Mouse (Mus musculus): Measurements from ENCODE around the gene Abtb1. TPM values are rescaled to one million over a fixed set of nuclear protein-coding genes. Genes with fewer than 3 reads are reported as not detected.
A peak's percentile ranks its signal among the peaks of the same experiment; 100 is the strongest.

Gene Abtb1
- polyA plus RNA-seq, 1 experiment from 2014 or later, result 39.4 TPM

DNA sequence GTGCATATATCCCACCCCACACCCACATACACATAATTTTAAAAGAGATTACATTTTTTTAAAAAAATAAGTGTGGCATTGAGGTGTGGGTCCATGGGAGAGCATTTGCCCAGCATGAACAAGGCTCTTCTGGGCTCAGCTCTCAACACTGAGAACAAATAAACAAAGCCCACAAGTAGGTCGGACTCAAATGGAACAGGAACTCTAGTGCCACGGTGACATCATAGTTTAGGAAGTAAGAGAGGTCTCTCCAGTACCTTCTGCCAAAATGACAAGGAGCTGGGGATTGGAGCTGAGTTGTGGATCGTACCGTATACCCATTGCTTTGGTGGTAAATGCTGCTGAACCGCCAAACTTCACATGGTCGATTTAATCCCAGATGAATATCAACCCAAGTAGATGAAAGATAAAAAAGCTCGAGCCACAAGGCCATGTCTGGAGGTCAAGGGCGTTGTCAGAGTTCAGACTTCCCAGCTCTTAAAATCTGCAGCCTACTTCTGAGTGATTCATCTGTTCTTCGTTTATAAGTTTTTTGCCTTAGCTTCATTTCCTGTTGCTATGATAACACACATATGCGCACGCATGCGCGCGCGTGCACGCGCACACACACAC lies 36.7 kb downstream of the Abtb1 start:
- no peak for ATAC-seq
- WGBS, result 91% methylated on average over 17 of the region's 17 CpGs
- H3K4me3 ChIP-seq (ENCODE audit: low read length), result no peak overlapping the region
- H3K9me3 ChIP-seq (ENCODE audit: control insufficient read depth, low read length), result no peaks in the 10 kb centered on the region
- no peaks in the 10 kb centered on the region for H3K36me3 ChIP-seq (ENCODE audit: control insufficient read depth, insufficient read depth, low read length)
- H3K27ac ChIP-seq (ENCODE audit: low read depth, low read length), result no peak overlapping the region
- no peak overlapping the region for H3K9ac ChIP-seq (ENCODE audit: low read depth, low read length)
- no peak overlapping the region for H3K4me2 ChIP-seq (ENCODE audit: low read length)
- no peaks in the 10 kb centered on the region; the same call in 1 of the 2 replicates for H3K4me1 ChIP-seq (ENCODE audit: control insufficient read depth, insufficient read depth, low read depth, low read length)
- no peaks in the 10 kb centered on the region for H3K27me3 ChIP-seq (replicated peaks; ENCODE audit: control insufficient read depth, insufficient read depth, low read length)

- Histone ChIP-seq H3K27ac (ENCODE audit: low read depth, low read length) (no peak overlapping the region), H3K36me3 (ENCODE audit: control insufficient read depth, insufficient read depth, low read length) (no peaks in the 10 kb centered on the region), H3K4me3 (ENCODE audit: low read length) (no peak overlapping the region), H3K9me3 (ENCODE audit: control insufficient read depth, low read length) (no peaks in the 10 kb centered on the region), H3K4me1 (ENCODE audit: control insufficient read depth, insufficient read depth, low read depth, low read length) (no peaks in the 10 kb centered on the region; the same call in 1 of the 2 replicates), H3K4me2 (ENCODE audit: low read length) (no peak overlapping the region), H3K9ac (ENCODE audit: low read depth, low read length) (no peak overlapping the region), H3K27me3 (replicated peaks; ENCODE audit: control insufficient read depth, insufficient read depth, low read length) (no peaks in the 10 kb centered on the region)
- ATAC-seq, result no peak
- WGBS, result 88% methylated on average over 4 of the region's 4 CpGs
Observed at GRCm38 (mm10) chr6:88803957-88804695, 37.7 kb downstream of the Abtb1 start.

DNA sequence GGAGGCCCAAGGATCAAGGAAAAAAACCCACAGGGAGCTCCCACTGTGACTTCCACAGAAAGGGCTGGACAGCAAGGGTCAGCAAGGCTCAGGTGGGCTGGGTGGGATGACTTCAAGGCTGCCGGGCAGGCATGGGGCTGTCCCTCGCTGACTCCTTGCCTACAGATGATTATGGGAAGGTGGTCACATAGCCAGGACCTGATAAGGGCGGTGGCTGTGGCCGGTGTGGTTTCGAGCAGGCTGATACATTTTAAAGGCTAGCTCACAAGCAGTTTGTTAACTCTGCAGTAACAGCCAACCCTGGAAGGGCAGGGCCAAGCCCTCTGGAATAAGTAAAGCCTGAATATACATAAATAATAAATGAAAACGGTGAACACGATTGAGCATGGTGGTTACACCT lies 38.7 kb downstream of the Abtb1 start:
- 91% methylated on average over 7 of the region's 7 CpGs for WGBS
- H3K36me3 ChIP-seq (ENCODE audit: control insufficient read depth, insufficient read depth, low read length), result no peaks in the 10 kb centered on the region
- H3K4me3 ChIP-seq (ENCODE audit: low read length), result no peak overlapping the region
- H3K27me3 ChIP-seq (replicated peaks; ENCODE audit: control insufficient read depth, insufficient read depth, low read length), result no peaks in the 10 kb centered on the region
- H3K27ac ChIP-seq (ENCODE audit: low read depth, low read length), result no peak overlapping the region
- no peaks in the 10 kb centered on the region; the same call in 1 of the 2 replicates for H3K4me1 ChIP-seq (ENCODE audit: control insufficient read depth, insufficient read depth, low read depth, low read length)
- H3K9me3 ChIP-seq (ENCODE audit: control insufficient read depth, low read length), result no peaks in the 10 kb centered on the region
- H3K4me2 ChIP-seq (ENCODE audit: low read length), result no peak overlapping the region
- ATAC-seq, result no peak
- no peak overlapping the region for H3K9ac ChIP-seq (ENCODE audit: low read depth, low read length)

DNA sequence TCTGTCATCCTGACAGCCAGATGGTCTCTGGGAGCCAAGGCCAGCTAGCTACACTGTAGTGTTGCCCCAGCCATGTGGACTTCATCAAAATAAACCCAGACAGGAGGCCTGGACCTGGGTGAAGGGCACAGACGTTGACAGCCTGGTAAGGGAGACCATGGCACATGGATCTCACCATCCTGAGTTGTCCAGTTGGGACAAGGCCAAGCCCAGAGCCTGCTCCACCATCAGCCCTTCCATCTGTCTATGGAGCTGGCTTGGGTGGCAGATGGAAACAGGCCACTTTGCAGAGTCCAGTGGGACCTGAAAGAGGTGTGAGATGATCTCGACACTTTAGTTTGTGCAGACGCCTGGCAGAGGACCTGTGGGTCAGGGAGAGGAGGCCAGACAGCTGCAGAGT lies 41.0 kb downstream of the Abtb1 start:
- Histone ChIP-seq H3K36me3 (ENCODE audit: control insufficient read depth, insufficient read depth, low read length) (no peaks in the 10 kb centered on the region), H3K4me1 (ENCODE audit: control insufficient read depth, insufficient read depth, low read depth, low read length) (no peaks in the 10 kb centered on the region; the same call in 1 of the 2 replicates), H3K27me3 (replicated peaks; ENCODE audit: control insufficient read depth, insufficient read depth, low read length) (no peaks in the 10 kb centered on the region), H3K4me3 (ENCODE audit: low read length) (no peak overlapping the region), H3K9ac (ENCODE audit: low read depth, low read length) (no peak overlapping the region), H3K9me3 (ENCODE audit: control insufficient read depth, low read length) (no peaks in the 10 kb centered on the region), H3K27ac (ENCODE audit: low read depth, low read length) (no peak overlapping the region), H3K4me2 (ENCODE audit: low read length) (no peak overlapping the region)
- ATAC-seq, result peak; percentile 68
- WGBS, result 48% methylated on average over 3 of the region's 3 CpGs

GRCm38 (mm10) chr6:88800191-88800590 lies 41.6 kb downstream of the Abtb1 start:
- Histone ChIP-seq H3K27me3 (replicated peaks; ENCODE audit: control insufficient read depth, insufficient read depth, low read length) (no peaks in the 10 kb centered on the region), H3K4me3 (ENCODE audit: low read length) (no peak overlapping the region), H3K9me3 (ENCODE audit: control insufficient read depth, low read length) (no peaks in the 10 kb centered on the region), H3K9ac (ENCODE audit: low read depth, low read length) (no peak overlapping the region), H3K4me1 (ENCODE audit: control insufficient read depth, insufficient read depth, low read depth, low read length) (no peaks in the 10 kb centered on the region; the same call in 1 of the 2 replicates), H3K27ac (ENCODE audit: low read depth, low read length) (0 out of 2 replicates have a peak overlapping the region, but pooled peaks have one; percentile 10), H3K4me2 (ENCODE audit: low read length) (no peak overlapping the region), H3K36me3 (ENCODE audit: control insufficient read depth, insufficient read depth, low read length) (no peaks in the 10 kb centered on the region)
- no peak for ATAC-seq
- WGBS, result 77% methylated on average over 7 of the region's 7 CpGs

DNA sequence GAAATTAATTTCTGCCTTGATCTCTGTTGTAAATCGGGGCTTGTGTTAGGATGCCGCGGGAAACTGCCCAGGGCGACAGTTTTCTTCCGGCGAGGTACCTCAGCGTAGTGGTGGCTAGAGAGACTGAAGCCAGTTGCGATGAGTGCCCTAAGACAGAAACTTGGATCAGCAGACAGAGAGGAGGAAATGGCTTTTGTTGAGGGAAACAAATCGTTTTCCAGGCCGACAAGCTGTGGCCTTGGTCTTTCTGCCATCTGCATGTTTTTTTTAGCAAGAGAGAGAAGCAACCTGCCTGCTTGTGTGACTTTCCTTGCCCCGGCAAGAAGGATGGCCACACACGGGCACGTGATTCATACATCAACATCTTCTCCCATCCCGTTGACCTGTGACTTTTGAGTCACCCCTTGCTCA lies 47.2 kb downstream of the Abtb1 start:
- Histone ChIP-seq H3K4me3 (ENCODE audit: low read length) (no peak overlapping the region), H3K27me3 (replicated peaks; ENCODE audit: control insufficient read depth, insufficient read depth, low read length) (no peaks in the 10 kb centered on the region), H3K4me1 (ENCODE audit: control insufficient read depth, insufficient read depth, low read depth, low read length) (peaks cover 27% of the 10 kb centered on the region), H3K9me3 (ENCODE audit: control insufficient read depth, low read length) (no peaks in the 10 kb centered on the region), H3K4me2 (ENCODE audit: low read length) (no peak overlapping the region), H3K9ac (ENCODE audit: low read depth, low read length) (no peak overlapping the region), H3K36me3 (ENCODE audit: control insufficient read depth, insufficient read depth, low read length) (no peaks in the 10 kb centered on the region), H3K27ac (ENCODE audit: low read depth, low read length) (no peak overlapping the region)
- ATAC-seq, result no peak
- 54% methylated on average over 14 of the region's 14 CpGs for WGBS

GRCm38 (mm10) chr6:88793872-88794271 lies 47.9 kb downstream of the Abtb1 start:
- Histone ChIP-seq H3K27ac (ENCODE audit: low read depth, low read length) (0 out of 2 replicates have a peak overlapping the region, but pooled peaks have one; percentile 1), H3K4me3 (ENCODE audit: low read length) (no peak overlapping the region), H3K9me3 (ENCODE audit: control insufficient read depth, low read length) (no peaks in the 10 kb centered on the region), H3K9ac (ENCODE audit: low read depth, low read length) (peak overlapping the region; percentile 14; the same call in 1 of the 2 replicates), H3K4me2 (ENCODE audit: low read length) (no peak overlapping the region), H3K4me1 (ENCODE audit: control insufficient read depth, insufficient read depth, low read depth, low read length) (peaks cover 27% of the 10 kb centered on the region), H3K36me3 (ENCODE audit: control insufficient read depth, insufficient read depth, low read length) (no peaks in the 10 kb centered on the region), H3K27me3 (replicated peaks; ENCODE audit: control insufficient read depth, insufficient read depth, low read length) (no peaks in the 10 kb centered on the region)
- ATAC-seq, result no peak
- 58% methylated on average over 13 of the region's 13 CpGs for WGBS

GRCm38 (mm10) chr6:88793243-88793642 lies 48.5 kb downstream of the Abtb1 start:
- peak; percentile 75 for ATAC-seq
- H3K36me3 ChIP-seq (ENCODE audit: control insufficient read depth, insufficient read depth, low read length), result no peaks in the 10 kb centered on the region

GRCm38 (mm10) chr6:88792147-88792691 lies 49.6 kb downstream of the Abtb1 start:
- H3K27ac ChIP-seq (ENCODE audit: low read depth, low read length), result no peak overlapping the region
- H3K4me2 ChIP-seq (ENCODE audit: low read length), result no peak overlapping the region
- no peak for ATAC-seq
- no peaks in the 10 kb centered on the region for H3K9me3 ChIP-seq (ENCODE audit: control insufficient read depth, low read length)
- peak overlapping the region; percentile 14; the same call in 1 of the 2 replicates for H3K9ac ChIP-seq (ENCODE audit: low read depth, low read length)
- H3K4me1 ChIP-seq (ENCODE audit: control insufficient read depth, insufficient read depth, low read depth, low read length), result peaks cover 38% of the 10 kb centered on the region
- no peaks in the 10 kb centered on the region for H3K36me3 ChIP-seq (ENCODE audit: control insufficient read depth, insufficient read depth, low read length)
- 56% methylated on average over 7 of the region's 7 CpGs for WGBS
- H3K27me3 ChIP-seq (replicated peaks; ENCODE audit: control insufficient read depth, insufficient read depth, low read length), result no peaks in the 10 kb centered on the region
- no peak overlapping the region for H3K4me3 ChIP-seq (ENCODE audit: low read length)

More at GRCm38 (mm10) chr6:88793243-88793642, 48.5 kb downstream of the Abtb1 start:
- 28% methylated on average over 2 of the region's 2 CpGs for WGBS
- Histone ChIP-seq H3K9me3 (ENCODE audit: control insufficient read depth, low read length) (no peaks in the 10 kb centered on the region), H3K4me3 (ENCODE audit: low read length) (no peak overlapping the region), H3K4me1 (ENCODE audit: control insufficient read depth, insufficient read depth, low read depth, low read length) (peaks cover 29% of the 10 kb centered on the region), H3K27me3 (replicated peaks; ENCODE audit: control insufficient read depth, insufficient read depth, low read length) (no peaks in the 10 kb centered on the region), H3K27ac (ENCODE audit: low read depth, low read length) (no peak overlapping the region), H3K9ac (ENCODE audit: low read depth, low read length) (no peak overlapping the region), H3K4me2 (ENCODE audit: low read length) (no peak overlapping the region)

Measured in hindbrain, embryonic 16.5 days (tissue).